Mouse (Mus musculus) MEL (cell line): ENCODE data around the gene Dgcr6. TPM values are rescaled to one million over a fixed set of nuclear protein-coding genes. Genes with fewer than 3 reads are reported as not detected.

Experiments
- DNase-seq: peaks from one replicate; pipeline ENCODE4 v3.0.0; 2011; ENCODE audit warnings: low read depth, low spot score
- H3K27ac ChIP-seq: 2 replicates; pipeline ENCODE4 v1.5.1; 2012; ENCODE audit warnings: low read depth, mild to moderate bottlenecking, control low read depth, low read length, moderate library complexity; ENCODE audit not compliant: control insufficient read depth
- H3K27me3 ChIP-seq, 2 experiments: fragments of 150-350 bp in 1 of 2; sonication (generic) in 1 of 2; 2 replicates each; pipeline ENCODE4 v1.6.1; 2012; ENCODE audit warnings: low read length in 2 of 2, mild to moderate bottlenecking in 2 of 2, improper control_type of control experiment in 1 of 2, moderate library complexity in 1 of 2; ENCODE audit not compliant: insufficient read depth in 2 of 2, control insufficient read depth in 1 of 2
- H3K36me3 ChIP-seq, 2 experiments: 2 replicates each; pipeline ENCODE4 v1.6.1; 2012 to 2014; ENCODE audit warnings: low read length in 2 of 2, improper control_type of control experiment in 1 of 2, inconsistent platforms in 1 of 2, mild to moderate bottlenecking in 1 of 2; ENCODE audit not compliant: insufficient read depth in 2 of 2, control insufficient read depth in 1 of 2
- H3K4me1 ChIP-seq, 2 experiments: fragments of 150-350 bp in 1 of 2; sonication (generic) in 1 of 2; 2 replicates each; pipeline ENCODE4 v1.6.1; 2012; ENCODE audit warnings: low read length in 2 of 2, improper control_type of control experiment in 1 of 2, mild to moderate bottlenecking in 1 of 2; ENCODE audit not compliant: insufficient read depth in 2 of 2, control insufficient read depth in 1 of 2
- H3K4me3 ChIP-seq, 2 experiments: fragments of 150-350 bp in 1 of 2; sonication (generic) in 1 of 2; 2 replicates each; pipeline ENCODE4 v1.5.1; 2012; ENCODE audit warnings: low read depth in 2 of 2, low read length in 2 of 2, mild to moderate bottlenecking in 2 of 2, moderate library complexity in 2 of 2, control low read depth in 1 of 2, improper control_type of control experiment in 1 of 2; ENCODE audit not compliant: control insufficient read depth in 1 of 2, insufficient read depth in 1 of 2
- H3K79me2 ChIP-seq: 2 replicates; pipeline ENCODE4 v1.6.1; 2012; ENCODE audit warnings: mild to moderate bottlenecking, low read length, moderate library complexity; ENCODE audit not compliant: control insufficient read depth, poor library complexity, insufficient read depth
- H3K9ac ChIP-seq: 2 replicates; pipeline ENCODE4 v1.6.1; 2012; ENCODE audit warnings: low read depth, mild to moderate bottlenecking, control low read depth, low read length, moderate library complexity; ENCODE audit not compliant: control insufficient read depth, poor library complexity, severe bottlenecking
- H3K9me3 ChIP-seq: fragments of 150-350 bp; sonication (generic); replicated peaks from 2 replicates; pipeline ENCODE4 v1.6.1; 2012; ENCODE audit warnings: mild to moderate bottlenecking, low read length, improper control_type of control experiment, moderate library complexity; ENCODE audit not compliant: insufficient read depth
- BHLHE40 ChIP-seq: IDR thresholded peaks from 2 replicates; pipeline ENCODE4 v1.6.1; 2012; ENCODE audit warnings: low read depth, mild to moderate bottlenecking, inconsistent platforms, low read length, improper control_type of control experiment, borderline replicate concordance
- CHD1 ChIP-seq: IDR thresholded peaks from 2 replicates; pipeline ENCODE4 v1.6.1; 2012; ENCODE audit warnings: low read depth, mild to moderate bottlenecking, inconsistent platforms, low read length, improper control_type of control experiment
- CHD2 ChIP-seq: IDR thresholded peaks from 2 replicates; pipeline ENCODE4 v1.6.1; 2011; ENCODE audit warnings: low read length, improper control_type of control experiment
- E2F4 ChIP-seq: IDR thresholded peaks from 2 replicates; pipeline ENCODE4 v1.6.1; 2011; ENCODE audit warnings: low read depth, low read length, improper control_type of control experiment, borderline replicate concordance
- ELF1 ChIP-seq: IDR thresholded peaks from 2 replicates; pipeline ENCODE4 v1.6.1; 2014; ENCODE audit warnings: low read depth, mild to moderate bottlenecking, inconsistent platforms, low read length, improper control_type of control experiment, moderate library complexity
- ETS1 ChIP-seq: IDR thresholded peaks from 2 replicates; pipeline ENCODE4 v1.6.1; 2012; ENCODE audit warnings: low read depth, mild to moderate bottlenecking, inconsistent platforms, low read length, improper control_type of control experiment, moderate library complexity
- JUND ChIP-seq: IDR thresholded peaks from 2 replicates; pipeline ENCODE4 v1.6.1; 2011; ENCODE audit warnings: low read depth, mild to moderate bottlenecking, improper control_type of control experiment, low read length
- MAFK ChIP-seq: IDR thresholded peaks from 2 replicates; pipeline ENCODE4 v1.6.1; 2011; ENCODE audit warnings: low read depth, mild to moderate bottlenecking, low read length, improper control_type of control experiment, borderline replicate concordance
- MAZ ChIP-seq: IDR thresholded peaks from 2 replicates; pipeline ENCODE4 v1.6.1; 2012; ENCODE audit warnings: low read depth, mild to moderate bottlenecking, inconsistent platforms, low read length, improper control_type of control experiment
- MEF2A ChIP-seq: IDR thresholded peaks from 2 replicates; pipeline ENCODE4 v1.6.1; 2014; ENCODE audit warnings: low read depth, mild to moderate bottlenecking, inconsistent platforms, low read length, improper control_type of control experiment; ENCODE audit not compliant: poor library complexity, insufficient replicate concordance, severe bottlenecking; ENCODE audit errors: extremely low read depth
- MXI1 ChIP-seq: IDR thresholded peaks from 2 replicates; pipeline ENCODE4 v1.6.1; 2011; ENCODE audit warnings: mild to moderate bottlenecking, low read depth, low read length, improper control_type of control experiment
- MYB ChIP-seq: IDR thresholded peaks from 2 replicates; pipeline ENCODE4 v1.6.1; 2011; ENCODE audit warnings: mild to moderate bottlenecking, low read depth, low read length, improper control_type of control experiment
- MYC ChIP-seq: IDR thresholded peaks from 2 replicates; pipeline ENCODE4 v1.6.1; 2011; ENCODE audit warnings: low read depth, mild to moderate bottlenecking, low read length, improper control_type of control experiment, moderate library complexity
- NELFE ChIP-seq: IDR thresholded peaks from 2 replicates; pipeline ENCODE4 v1.6.1; 2011; ENCODE audit warnings: low read depth, low read length, improper control_type of control experiment
- POLR2AphosphoS5 ChIP-seq: IDR thresholded peaks from 2 replicates; pipeline ENCODE4 v1.6.1; 2012; ENCODE audit warnings: low read depth, borderline replicate concordance, mild to moderate bottlenecking, inconsistent platforms, low read length, moderate library complexity, mixed read lengths
- SIN3A ChIP-seq: IDR thresholded peaks from 2 replicates; pipeline ENCODE4 v1.6.1; 2012; ENCODE audit warnings: low read length, improper control_type of control experiment, inconsistent platforms
- TAL1 ChIP-seq: IDR thresholded peaks from 2 replicates; pipeline ENCODE4 v1.6.1; 2012; ENCODE audit warnings: mild to moderate bottlenecking, inconsistent platforms, low read length, moderate library complexity, mixed read lengths
- TCF12 ChIP-seq: IDR thresholded peaks from 2 replicates; pipeline ENCODE4 v1.6.1; 2014; ENCODE audit warnings: low read depth, mild to moderate bottlenecking, inconsistent platforms, low read length, improper control_type of control experiment, moderate library complexity
- UBTF ChIP-seq: IDR thresholded peaks from 2 replicates; pipeline ENCODE4 v1.6.1; 2012; ENCODE audit warnings: low read depth, mild to moderate bottlenecking, inconsistent platforms, low read length, improper control_type of control experiment, moderate library complexity, borderline replicate concordance; ENCODE audit not compliant: insufficient read depth
- USF2 ChIP-seq, 2 experiments: IDR thresholded peaks; 2 replicates each; pipeline ENCODE4 v1.6.1; 2011 to 2012; ENCODE audit warnings: improper control_type of control experiment in 2 of 2, low read length in 2 of 2, borderline replicate concordance in 1 of 2, inconsistent platforms in 1 of 2, low read depth in 1 of 2, mild to moderate bottlenecking in 1 of 2; ENCODE audit not compliant: insufficient read depth in 1 of 2
- ZC3H11A ChIP-seq: IDR thresholded peaks from 2 replicates; pipeline ENCODE4 v1.6.1; 2012; ENCODE audit warnings: low read depth, mild to moderate bottlenecking, inconsistent platforms, low read length, improper control_type of control experiment
- ZKSCAN1 ChIP-seq: IDR thresholded peaks from 2 replicates; pipeline ENCODE4 v1.6.1; 2012; ENCODE audit warnings: low read depth, mild to moderate bottlenecking, inconsistent platforms, low read length, improper control_type of control experiment, moderate library complexity
- ZNF384 ChIP-seq: IDR thresholded peaks from 2 replicates; pipeline ENCODE4 v1.6.1; 2012; ENCODE audit warnings: low read depth, mild to moderate bottlenecking, inconsistent platforms, low read length, improper control_type of control experiment
- polyA plus RNA-seq, 2 experiments: library from polyadenylated mRNA; stranded (reverse) in 1 of 2; unstranded in 1 of 2; fragments of >175 nt in 1 of 2; fragments of >200 nt in 1 of 2; gene quantifications; 2 replicates each; pipeline versions ENCODE4 v1.2.1 to v1.2.4; 2012; ENCODE audit warnings: low replicate concordance in 2 of 2, low read depth in 1 of 2; ENCODE audit not compliant: insufficient read length in 2 of 2, insufficient read depth in 1 of 2, missing spikeins in 1 of 2
- total RNA-seq: library from RNA; depleted of rRNA; stranded (reverse); fragments of 300-350 nt; gene quantifications from 2 replicates; pipeline ENCODE4 v1.2.3, GENCODE M21; 2012

Dgcr6 gene
- total and polyA plus RNA-seq, 3 experiments: 66.8 to 133 TPM; not detected in 1

DNA sequence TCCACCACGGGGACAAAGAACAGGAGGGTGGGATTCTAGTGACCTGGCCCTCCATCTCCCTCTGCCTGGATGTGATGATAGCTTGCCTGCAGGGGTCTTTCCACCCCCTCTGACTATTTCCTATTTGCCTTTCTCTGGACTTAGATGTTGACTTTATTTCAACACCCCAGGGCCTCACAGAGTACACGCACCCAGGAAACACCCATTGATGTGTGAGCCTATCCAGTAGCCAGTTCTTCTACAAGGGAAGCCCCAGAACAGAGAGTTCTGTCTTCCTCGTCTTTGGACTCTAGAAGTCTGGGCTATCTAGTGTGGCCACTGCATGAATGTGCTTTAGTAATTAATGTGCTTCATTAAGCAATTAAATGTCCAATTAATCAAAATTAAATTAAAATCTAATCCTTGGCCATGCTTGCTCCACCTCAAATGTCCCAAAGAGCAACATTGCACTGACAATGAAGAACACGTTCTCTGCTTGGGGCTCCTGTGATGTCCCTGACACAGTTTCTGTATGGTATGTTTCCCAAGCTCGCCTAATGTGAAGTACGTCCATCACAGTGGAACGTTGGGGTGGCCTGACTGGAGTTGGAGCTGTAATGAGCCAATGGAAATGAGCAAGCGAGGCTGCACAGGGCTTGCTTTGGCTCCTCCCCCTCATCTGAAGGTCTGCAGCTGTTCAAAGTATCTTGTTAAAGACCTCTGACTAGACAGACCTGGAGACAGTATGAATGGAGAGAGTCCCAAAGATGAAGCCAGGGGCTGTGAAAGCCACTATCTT lies 29.7 kb upstream of the Dgcr6 start:
- DNase-seq: no peak
- H3K27ac ChIP-seq: no peak overlapping the region
- peaks cover 23 to 24% of the 10 kb centered on the region in 2 experiments for H3K27me3 ChIP-seq
- H3K4me3 ChIP-seq: no peak overlapping the region
- no peaks in the 10 kb centered on the region for H3K79me2 ChIP-seq
- TF ChIP-seq MAFK (no peak), MYC (no peak), ZNF384 (no peak), MXI1 (no peak), E2F4 (no peak), MYB (no peak), ETS1 (no peak), POLR2AphosphoS5 (no peak), ZC3H11A (no peak), USF2 (IDR thresholded peaks at IDR 0.05; ENCODE audit: borderline replicate concordance in 1 of 2, insufficient read depth in 1 of 2, low read depth in 1 of 2, low read length in 2 of 2) (no peak), CHD2 (no peak), ELF1 (no peak)
- TF ChIP-seq, all 39 proteins: peak for 0
- H3K4me1 ChIP-seq: no peaks in the 10 kb centered on the region
- no peaks in the 10 kb centered on the region for H3K36me3 ChIP-seq
- no peak overlapping the region for H3K9ac ChIP-seq
- no peaks in the 10 kb centered on the region for H3K9me3 ChIP-seq

DNA sequence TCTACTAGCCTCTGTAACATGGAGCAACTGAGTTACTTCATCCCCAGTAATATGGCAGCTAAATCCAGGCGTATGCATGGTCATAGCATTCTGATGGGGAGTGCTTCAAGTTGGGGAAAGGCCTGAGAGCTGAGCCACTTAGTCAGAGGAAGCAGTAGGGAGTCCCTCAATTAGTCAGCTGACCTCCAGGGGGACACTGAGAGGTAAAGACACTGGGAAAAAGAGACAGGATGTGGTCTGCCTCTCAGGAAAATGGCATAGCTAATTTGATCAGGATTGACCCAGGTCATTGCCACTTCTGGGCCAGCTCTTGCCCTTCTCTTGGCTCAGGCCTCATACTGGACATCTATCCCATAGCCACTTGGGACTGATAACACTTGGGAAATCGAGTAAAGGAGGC lies 25.3 kb upstream of the Dgcr6 start:
- Histone ChIP-seq H3K36me3 (no peaks in the 10 kb centered on the region), H3K79me2 (no peaks in the 10 kb centered on the region), H3K9ac (no peak overlapping the region), H3K27ac (no peak overlapping the region), H3K27me3 (peaks cover 17 to 19% of the 10 kb centered on the region in 2 experiments), H3K4me3 (no peak overlapping the region), H3K4me1 (no peaks in the 10 kb centered on the region), H3K9me3 (no peaks in the 10 kb centered on the region)
- no peak for DNase-seq
- TF ChIP-seq E2F4 (no peak), TCF12 (no peak), ZKSCAN1 (no peak), MAZ (no peak), CHD1 (no peak), UBTF (no peak), NELFE (no peak), MEF2A (no peak), POLR2AphosphoS5 (no peak), SIN3A (no peak), USF2 (IDR thresholded peaks at IDR 0.05; ENCODE audit: borderline replicate concordance in 1 of 2, insufficient read depth in 1 of 2, low read depth in 1 of 2, low read length in 2 of 2) (no peak), MYB (no peak), TAL1 (no peak), JUND (no peak), BHLHE40 (no peak)
